7 mouse cellular contexts compared by ENCODE assay signal in genomic region chr19:7267091-7267741, GRCm38 (mm10). TPM values are rescaled to one million over a fixed set of nuclear protein-coding genes. Genes with fewer than 3 reads are reported as not detected.
DNase-seq lines count a peak whose midpoint lies in the region; ATAC-seq and TF ChIP-seq lines count a peak whose summit lies in the region.

TSS of gene Rcor2 (plus strand) at chr19:7267325.

- DNase-seq in ES-E14 (ENCODE audit: low read depth, low spot score): peak; percentile 40
- peak; percentile 79 for DNase-seq in adrenal gland, postnatal 25 days
- peak; percentile 70 to 78 for DNase-seq in heart, postnatal 36 days
- DNase-seq in layer of hippocampus, adult 9-11 months: peak; percentile 71
- peak; percentile 86 for DNase-seq in lung, postnatal 10 days
- DNase-seq in retina, postnatal 1 day: peak; percentile 96

- peak within 1 kb of the TSS; percentile 94 to 99 for H3K4me3 ChIP-seq in ES-E14 (ENCODE audit: insufficient read depth in 1 of 2, low read depth in 1 of 2, low read length in 2 of 2, poor library complexity in 1 of 2, severe bottlenecking in 1 of 2)
- H3K4me3 ChIP-seq in forebrain, embryonic 15.5 days: peak within 1 kb of the TSS; percentile 90

- H3K4me1 ChIP-seq in ES-E14 (ENCODE audit: control insufficient read depth in 2 of 2, insufficient read depth in 2 of 2, low read length in 2 of 2, poor library complexity in 1 of 2): peaks cover 8 to 32% of the 10 kb centered on the region in 2 experiments
- peaks cover 70% of the 10 kb centered on the region for H3K4me1 ChIP-seq in forebrain, embryonic 15.5 days

- peaks cover 26% of the 10 kb centered on the region for H3K36me3 ChIP-seq in ES-E14 (ENCODE audit: control insufficient read depth, insufficient read depth, low read length, poor library complexity, severe bottlenecking)
- H3K36me3 ChIP-seq in forebrain, embryonic 15.5 days: peaks cover 17% of the 10 kb centered on the region

- H3K9me3 ChIP-seq in ES-E14 (ENCODE audit: control insufficient read depth, insufficient read depth, low read depth, low read length): no peaks in the 10 kb centered on the region
- H3K9me3 ChIP-seq in forebrain, embryonic 15.5 days: no peaks in the 10 kb centered on the region

- intact Hi-C loops in heart, postnatal 36 days (cut with DNase I): no loop called here

- peak within 1 kb of the TSS; percentile 76 for H3K4me2 ChIP-seq in forebrain, embryonic 15.5 days (replicated peaks)

- peak; percentile 69 for ATAC-seq in forebrain, embryonic 15.5 days (replicated peaks)

- H3K27me3 ChIP-seq in forebrain, embryonic 15.5 days: no peaks in the 10 kb centered on the region

- H3K9ac ChIP-seq in ES-E14 (ENCODE audit: insufficient read depth, low read depth, low read length, poor library complexity, severe bottlenecking): peak within 1 kb of the TSS; percentile 97
- peak within 1 kb of the TSS; percentile 98 for H3K9ac ChIP-seq in forebrain, embryonic 15.5 days (replicated peaks)

- in situ Hi-C loops in ES-E14 (cut with MboI; ENCODE audit: low sequenced_read_pairs in 2 of 2, unreplicated experiment in 2 of 2): no loop called here

- H3K27ac ChIP-seq in ES-E14 (ENCODE audit: insufficient read depth, low read depth, low read length, poor library complexity, severe bottlenecking): peak within 1 kb of the TSS; percentile 93
- H3K27ac ChIP-seq in forebrain, embryonic 15.5 days (replicated peaks): peak within 1 kb of the TSS; percentile 99

- under 1% methylated on average over 28 of the region's 28 CpGs for WGBS in forebrain, embryonic 15.5 days

TF ChIP-seq in ES-E14, 5 proteins besides CTCF, POLR2A, EP300 and RAD21:
- TF ChIP-seq HCFC1 (IDR thresholded peaks at IDR 0.05; ENCODE audit: borderline replicate concordance, insufficient read depth, low read length) (no peak), ZNF384 (IDR thresholded peaks at IDR 0.05; ENCODE audit: low read depth, low read length) (no peak), ZC3H11A (IDR thresholded peaks at IDR 0.05; ENCODE audit: borderline replicate concordance, low read depth, low read length) (no peak), MAFK (IDR thresholded peaks at IDR 0.05; ENCODE audit: insufficient read depth, low read depth, low read length) (no peak)

RNA-seq across cellular contexts. Expression of gene Rcor2, which starts in this region (rescaled TPM):
- total RNA-seq in ES-E14 (2012; rRNA removed): 161 and 192 TPM in 2 replicates
- 5.6 and 6.0 TPM in 2 replicates for total RNA-seq in adrenal gland, postnatal 25 days (2021)
- polyA plus RNA-seq in forebrain, embryonic 15.5 days (2015; fragmentation: Nextera tagmentation; extraction: Ambion mirVana): 60.7 and 67.7 TPM in 2 replicates
- 1 to 10 TPM; 5.4 to 7.8 TPM for total RNA-seq in heart, postnatal 36 days (2021)

Comparison
In these comparisons a context has a peak if more than half of its experiments do, and no peak if none do; other contexts are left out.
1. Peak in every context shown above with its lines: DNase-seq, ATAC-seq, H3K4me3 ChIP-seq and H3K27ac ChIP-seq.
2. RNA of gene Rcor2 (total RNA-seq): 161 to 192 TPM in ES-E14; 5.4 to 7.8 TPM in heart, postnatal 36 days and 5.6 to 6.0 TPM in adrenal gland, postnatal 25 days; every median in the first group is over 10 times any median in the second.
3. DNase-seq: peak in every context shown above with its lines; median percentile 96 in retina, postnatal 1 day; 86 in lung, postnatal 10 days; 79 in adrenal gland, postnatal 25 days; 74 in heart, postnatal 36 days; 71 in layer of hippocampus, adult 9-11 months; 40 in ES-E14.